Mouse (Mus musculus): ENCODE measurements around the gene Polk. TPM values are rescaled to one million over a fixed set of nuclear protein-coding genes. Genes with fewer than 3 reads are reported as not detected.

Gene Polk
- total and polyA plus RNA-seq, 2 experiments from 2014 or later, result 5.3 to 6.2 TPM

GRCm38 (mm10) chr13:96527856-96528255 lies 14.5 kb downstream of the Polk start:
- TF ChIP-seq CTCF (IDR thresholded peaks at IDR 0.05), result no peak
- ATAC-seq (ENCODE audit: low FRiP score), result no peak
- Histone ChIP-seq H3K4me1 (ENCODE audit: insufficient read depth, low read length) (no peaks in the 10 kb centered on the region), H3K27ac (ENCODE audit: low read depth, low read length) (no peak overlapping the region), H3K4me3 (ENCODE audit: low read depth, low read length) (no peak overlapping the region), H3K9me3 (ENCODE audit: low read length) (no peaks in the 10 kb centered on the region), H3K27me3 (ENCODE audit: insufficient read depth, low read length) (no peaks in the 10 kb centered on the region), H3K9ac (replicated peaks; ENCODE audit: low read length, poor library complexity, severe bottlenecking) (no peak overlapping the region), H3K36me3 (ENCODE audit: insufficient read depth, low read length) (no peaks in the 10 kb centered on the region), H3K4me2 (ENCODE audit: low read depth, low read length, poor library complexity, severe bottlenecking) (no peak overlapping the region)
- DNase-seq (ENCODE audit: low spot score), result no peak
- 95% methylated on average over 11 of the region's 11 CpGs for WGBS

- H3K4me3 ChIP-seq (ENCODE audit: low read depth, low read length), result no peak overlapping the region
- H3K27me3 ChIP-seq (ENCODE audit: insufficient read depth, low read length), result no peaks in the 10 kb centered on the region
- DNase-seq (ENCODE audit: low spot score), result no peak
- H3K9me3 ChIP-seq (ENCODE audit: low read length), result no peaks in the 10 kb centered on the region
- no peak overlapping the region for H3K9ac ChIP-seq (replicated peaks; ENCODE audit: low read length, poor library complexity, severe bottlenecking)
- WGBS, result 91% methylated on average over 3 of the region's 3 CpGs
- no peak for TF ChIP-seq CTCF (IDR thresholded peaks at IDR 0.05)
- no peak overlapping the region for H3K27ac ChIP-seq (ENCODE audit: low read depth, low read length)
- H3K36me3 ChIP-seq (ENCODE audit: insufficient read depth, low read length), result no peaks in the 10 kb centered on the region
- no peak overlapping the region for H3K4me2 ChIP-seq (ENCODE audit: low read depth, low read length, poor library complexity, severe bottlenecking)
- H3K4me1 ChIP-seq (ENCODE audit: insufficient read depth, low read length), result no peaks in the 10 kb centered on the region
- ATAC-seq (ENCODE audit: low FRiP score), result no peak
Observed at GRCm38 (mm10) chr13:96527022-96527421, 15.4 kb downstream of the Polk start.

GRCm38 (mm10) chr13:96521294-96521693 lies 21.1 kb downstream of the Polk start:
- no peak for TF ChIP-seq CTCF (IDR thresholded peaks at IDR 0.05)
- Histone ChIP-seq H3K4me2 (ENCODE audit: low read depth, low read length, poor library complexity, severe bottlenecking) (no peak overlapping the region), H3K9me3 (ENCODE audit: low read length) (no peaks in the 10 kb centered on the region), H3K27me3 (ENCODE audit: insufficient read depth, low read length) (no peaks in the 10 kb centered on the region), H3K4me3 (ENCODE audit: low read depth, low read length) (no peak overlapping the region), H3K36me3 (ENCODE audit: insufficient read depth, low read length) (peaks cover 2% of the 10 kb centered on the region; the same call in 1 of the 2 replicates), H3K9ac (replicated peaks; ENCODE audit: low read length, poor library complexity, severe bottlenecking) (no peak overlapping the region), H3K27ac (ENCODE audit: low read depth, low read length) (no peak overlapping the region), H3K4me1 (ENCODE audit: insufficient read depth, low read length) (no peaks in the 10 kb centered on the region)
- DNase-seq (ENCODE audit: low spot score) (no peak), ATAC-seq (ENCODE audit: low FRiP score) (no peak)
- 91% methylated on average over 3 of the region's 3 CpGs for WGBS

GRCm38 (mm10) chr13:96517335-96517734 lies 25.0 kb downstream of the Polk start:
- Histone ChIP-seq H3K4me2 (ENCODE audit: low read depth, low read length, poor library complexity, severe bottlenecking) (no peak overlapping the region), H3K36me3 (ENCODE audit: insufficient read depth, low read length) (peaks cover 3% of the 10 kb centered on the region; the same call in 1 of the 2 replicates), H3K27ac (ENCODE audit: low read depth, low read length) (no peak overlapping the region), H3K4me3 (ENCODE audit: low read depth, low read length) (no peak overlapping the region), H3K27me3 (ENCODE audit: insufficient read depth, low read length) (no peaks in the 10 kb centered on the region), H3K4me1 (ENCODE audit: insufficient read depth, low read length) (no peaks in the 10 kb centered on the region), H3K9me3 (ENCODE audit: low read length) (no peaks in the 10 kb centered on the region), H3K9ac (replicated peaks; ENCODE audit: low read length, poor library complexity, severe bottlenecking) (no peak overlapping the region)
- DNase-seq (ENCODE audit: low spot score), result no peak
- ATAC-seq (ENCODE audit: low FRiP score), result no peak
- TF ChIP-seq CTCF (IDR thresholded peaks at IDR 0.05), result no peak
- WGBS, result 96% methylated on average over 2 of the region's 2 CpGs

- no peak overlapping the region for H3K4me3 ChIP-seq (ENCODE audit: low read depth, low read length)
- DNase-seq (ENCODE audit: low spot score) (no peak), ATAC-seq (ENCODE audit: low FRiP score) (no peak)
- H3K4me2 ChIP-seq (ENCODE audit: low read depth, low read length, poor library complexity, severe bottlenecking), result no peak overlapping the region
- H3K27me3 ChIP-seq (ENCODE audit: insufficient read depth, low read length), result no peaks in the 10 kb centered on the region
- H3K9me3 ChIP-seq (ENCODE audit: low read length), result no peaks in the 10 kb centered on the region
- H3K4me1 ChIP-seq (ENCODE audit: insufficient read depth, low read length), result no peaks in the 10 kb centered on the region
- TF ChIP-seq CTCF (IDR thresholded peaks at IDR 0.05), result no peak
- 95% methylated on average over 9 of the region's 9 CpGs for WGBS
- H3K36me3 ChIP-seq (ENCODE audit: insufficient read depth, low read length), result peaks cover 3% of the 10 kb centered on the region; the same call in 1 of the 2 replicates
- H3K9ac ChIP-seq (replicated peaks; ENCODE audit: low read length, poor library complexity, severe bottlenecking), result no peak overlapping the region
- H3K27ac ChIP-seq (ENCODE audit: low read depth, low read length), result no peak overlapping the region
Observed at GRCm38 (mm10) chr13:96516249-96516648, 26.1 kb downstream of the Polk start.

- no peaks in the 10 kb centered on the region for H3K4me1 ChIP-seq (ENCODE audit: insufficient read depth, low read length)
- H3K4me3 ChIP-seq (ENCODE audit: low read depth, low read length), result no peak overlapping the region
- ATAC-seq (ENCODE audit: low FRiP score) (no peak), DNase-seq (ENCODE audit: low spot score) (no peak)
- 87% methylated on average over 5 of the region's 5 CpGs for WGBS
- no peak for TF ChIP-seq CTCF (IDR thresholded peaks at IDR 0.05)
- H3K9ac ChIP-seq (replicated peaks; ENCODE audit: low read length, poor library complexity, severe bottlenecking), result no peak overlapping the region
- H3K27ac ChIP-seq (ENCODE audit: low read depth, low read length), result no peak overlapping the region
- no peak overlapping the region for H3K4me2 ChIP-seq (ENCODE audit: low read depth, low read length, poor library complexity, severe bottlenecking)
- no peaks in the 10 kb centered on the region for H3K27me3 ChIP-seq (ENCODE audit: insufficient read depth, low read length)
- no peaks in the 10 kb centered on the region for H3K9me3 ChIP-seq (ENCODE audit: low read length)
- H3K36me3 ChIP-seq (ENCODE audit: insufficient read depth, low read length), result peaks cover 3% of the 10 kb centered on the region; the same call in 1 of the 2 replicates
Observed at GRCm38 (mm10) chr13:96514154-96514942, 28.0 kb downstream of the Polk start.

Data from midbrain, postnatal 0 days (tissue).